Mouse (Mus musculus) cortical plate, adult 2 months (tissue): Measurements from ENCODE around the gene Hebp1. TPM values are rescaled to one million over a fixed set of nuclear protein-coding genes. Genes with fewer than 3 reads are reported as not detected.

Experiments used
- H3K27ac ChIP-seq: fragments of 200-500 bp; 2 replicates; pipeline ENCODE4 v1.5.1; 2012; ENCODE audit warnings: low read length, control low read depth, inconsistent platforms; ENCODE audit not compliant: insufficient read depth
- H3K4me1 ChIP-seq: fragments of 200-500 bp; 2 replicates; pipeline ENCODE4 v1.6.1; 2011; ENCODE audit warnings: low read length; ENCODE audit not compliant: control insufficient read depth, insufficient read depth
- H3K4me3 ChIP-seq: fragments of 200-500 bp; 2 replicates; pipeline ENCODE4 v1.5.1; 2011; ENCODE audit warnings: mild to moderate bottlenecking, low read length, control low read depth; ENCODE audit not compliant: insufficient read depth
- CTCF ChIP-seq: fragments of 200-500 bp; IDR thresholded peaks from 2 replicates; pipeline ENCODE4 v1.5.1; 2011; ENCODE audit warnings: mild to moderate bottlenecking, control low read depth, low read length; ENCODE audit not compliant: insufficient read depth; ENCODE audit errors: extremely low read depth
- POLR2A ChIP-seq: fragments of 200-500 bp; IDR thresholded peaks from 2 replicates; pipeline ENCODE4 v1.6.1; 2011; ENCODE audit warnings: mild to moderate bottlenecking, low read length, control low read depth; ENCODE audit not compliant: insufficient read depth; ENCODE audit errors: extremely low read depth
- polyA plus RNA-seq: library from polyadenylated mRNA; depleted of rRNA; stranded (reverse); fragments of >200 nt; gene quantifications from 2 replicates; pipeline ENCODE4 v1.2.3, GENCODE M21; 2012; rRNA removed

Hebp1 gene
- polyA plus RNA-seq: 40.2 and 48.6 TPM in 2 replicates

DNA sequence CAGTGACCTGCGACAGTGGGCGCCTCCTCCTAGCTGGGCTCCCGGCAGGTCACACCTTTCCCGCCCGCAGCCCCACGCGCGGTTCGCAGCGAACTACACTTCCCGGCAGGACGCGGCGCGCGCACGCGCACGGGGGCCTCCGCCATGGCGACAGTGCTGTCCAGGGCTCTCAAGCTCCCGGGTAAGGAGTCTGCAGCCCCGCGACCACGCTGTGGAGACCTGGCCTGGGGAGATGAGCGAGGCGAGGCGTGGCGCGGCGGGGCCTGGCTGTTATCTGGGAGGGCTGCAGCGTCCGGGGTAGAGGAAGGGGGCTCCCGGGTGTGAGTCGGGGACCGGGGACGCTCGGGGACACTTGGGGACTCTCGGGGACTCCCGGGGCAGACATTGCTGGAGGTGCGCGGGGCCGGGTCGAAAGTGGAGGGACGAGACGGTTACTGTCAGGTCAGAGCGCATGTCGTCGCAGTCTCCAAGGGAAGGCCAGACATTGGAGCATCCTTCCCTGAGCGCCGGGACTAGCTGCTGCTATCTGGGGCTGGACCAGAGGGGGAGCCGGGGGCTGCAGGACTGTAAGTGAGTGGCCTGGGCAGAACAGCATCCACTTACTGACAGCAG is at the start of gene Hebp1, which contains the start of gene Fam234b:
Hebp1 (minus strand) TSS at position 102 of the 612 bp plus-strand sequence.
Fam234b (plus strand) TSS at position 57 of the 612 bp plus-strand sequence.
- Histone ChIP-seq H3K4me3 (peak within 1 kb of the TSS; percentile 92), H3K4me1 (peaks cover 6% of the 10 kb centered on the region), H3K27ac (peak within 1 kb of the TSS; percentile 67)
- TF ChIP-seq CTCF (no peak), POLR2A (peak; percentile 58; the same call in 1 of the 2 replicates)

- Histone ChIP-seq H3K4me3 (no peak overlapping the region), H3K4me1 (no peaks in the 10 kb centered on the region), H3K27ac (no peak overlapping the region)
- TF ChIP-seq POLR2A: no peak
- no peak for TF ChIP-seq CTCF
Measured at GRCm38 (mm10) chr6:135245586-135245985, 47.8 kb upstream of the Hebp1 start.

- TF ChIP-seq CTCF: no peak
- no peak for TF ChIP-seq POLR2A
- Histone ChIP-seq H3K27ac (no peak overlapping the region), H3K4me1 (no peaks in the 10 kb centered on the region), H3K4me3 (no peak overlapping the region)
Measured at GRCm38 (mm10) chr6:135240361-135240760, 42.5 kb upstream of the Hebp1 start.

DNA sequence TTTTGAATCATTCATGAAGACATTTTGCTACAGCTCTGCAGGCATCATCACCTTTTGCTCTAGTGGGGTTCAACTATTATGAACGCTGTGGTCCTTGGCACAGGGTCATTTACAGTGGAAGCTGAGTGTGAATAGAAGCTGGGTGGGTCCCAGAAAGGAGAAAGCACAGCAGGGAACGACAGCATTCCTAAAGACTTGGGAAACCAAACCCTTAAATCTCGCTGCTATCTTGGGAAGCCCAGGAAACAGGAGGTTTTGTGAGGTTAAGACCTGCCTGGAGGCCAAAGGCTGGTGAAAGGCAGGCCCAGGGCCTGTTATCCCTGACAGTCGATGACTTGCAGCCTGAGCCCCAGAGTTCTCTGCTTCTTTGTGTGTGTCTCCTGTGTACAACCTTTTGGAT is 40.4 kb upstream of the Hebp1 start:
- Histone ChIP-seq H3K27ac (no peak overlapping the region), H3K4me3 (no peak overlapping the region), H3K4me1 (no peaks in the 10 kb centered on the region)
- TF ChIP-seq POLR2A (no peak), CTCF (no peak)

GRCm38 (mm10) chr6:135237326-135237725 is 39.5 kb upstream of the Hebp1 start:
- H3K27ac ChIP-seq: no peak overlapping the region
- no peak for TF ChIP-seq CTCF
- TF ChIP-seq POLR2A: no peak

GRCm38 (mm10) chr6:135236576-135236975 is 38.8 kb upstream of the Hebp1 start:
- TF ChIP-seq POLR2A: no peak
- no peak for TF ChIP-seq CTCF
- no peak overlapping the region for H3K27ac ChIP-seq
- H3K4me1 ChIP-seq: peaks cover 3% of the 10 kb centered on the region
- H3K4me3 ChIP-seq: no peak overlapping the region

More at GRCm38 (mm10) chr6:135237326-135237725, 39.5 kb upstream of the Hebp1 start:
- Histone ChIP-seq H3K4me1 (peaks cover under 1% of the 10 kb centered on the region; the same call in 1 of the 2 replicates), H3K4me3 (no peak overlapping the region)

GRCm38 (mm10) chr6:135235742-135236141 is 37.9 kb upstream of the Hebp1 start:
- H3K27ac ChIP-seq: no peak overlapping the region
- TF ChIP-seq POLR2A (no peak), CTCF (no peak)
- no peak overlapping the region for H3K4me3 ChIP-seq
- H3K4me1 ChIP-seq: peaks cover 4% of the 10 kb centered on the region

GRCm38 (mm10) chr6:135232443-135233182 is 34.8 kb upstream of the Hebp1 start:
- TF ChIP-seq POLR2A: no peak
- TF ChIP-seq CTCF: no peak
- Histone ChIP-seq H3K4me1 (peaks cover 8% of the 10 kb centered on the region), H3K4me3 (no peak overlapping the region), H3K27ac (peak overlapping the region; percentile 47)

DNA sequence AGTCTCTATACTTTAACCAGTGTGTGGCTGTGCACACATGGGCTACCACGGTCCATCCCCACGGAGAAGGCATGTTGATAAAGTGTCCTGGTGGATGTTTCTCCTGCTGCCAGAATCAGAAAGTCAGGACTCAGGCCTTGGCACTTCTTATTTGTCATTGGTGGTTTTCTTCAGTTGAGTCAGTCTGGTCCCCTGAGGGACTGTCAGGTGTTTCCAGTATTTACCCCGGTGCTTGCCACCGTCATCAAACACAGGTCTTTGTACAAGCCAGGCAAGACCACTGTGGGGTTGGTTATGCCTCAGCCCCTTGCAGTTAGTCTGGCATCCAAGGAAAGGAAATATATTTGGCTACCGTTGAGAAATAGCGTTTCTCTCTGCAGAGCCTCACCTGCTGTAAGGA is 32.8 kb upstream of the Hebp1 start:
- TF ChIP-seq POLR2A: no peak
- no peak for TF ChIP-seq CTCF
- H3K4me3 ChIP-seq: no peak overlapping the region
- no peak overlapping the region for H3K27ac ChIP-seq
- peaks cover 8% of the 10 kb centered on the region for H3K4me1 ChIP-seq
